Comparison of ENCODE assay signal across 8 mouse cellular contexts in genomic region chr12:35191698-35192425, GRCm38 (mm10).
DNase-seq lines count a peak whose midpoint lies in the region; ATAC-seq and TF ChIP-seq lines count a peak whose summit lies in the region.

No protein-coding gene starts in this region.

- no peak for TF ChIP-seq POLR2A in lung, adult 2 months (IDR thresholded peaks at IDR 0.05; ENCODE audit: borderline replicate concordance, extremely low read depth, low read depth, low read length)

- no peaks in the 10 kb centered on the region for H3K27me3 ChIP-seq in forebrain, embryonic 14.5 days (replicated peaks; ENCODE audit: control insufficient read depth, insufficient read depth, low read length)

- no peak overlapping the region for H3K4me3 ChIP-seq in ES-E14 (ENCODE audit: insufficient read depth in 1 of 2, low read depth in 1 of 2, low read length in 2 of 2, poor library complexity in 1 of 2, severe bottlenecking in 1 of 2)
- no peak overlapping the region for H3K4me3 ChIP-seq in forebrain, embryonic 14.5 days (ENCODE audit: low read depth, low read length)
- H3K4me3 ChIP-seq in lung, adult 2 months (replicated peaks; ENCODE audit: extremely low read depth, low read depth, low read length) = no peak overlapping the region

- peak; percentile 53 for DNase-seq in ES-E14 (ENCODE audit: low read depth, low spot score)
- peak; percentile 29 for DNase-seq in c-Kit-positive CD71-positive TER-119-positive erythroid progenitor cells, embryonic 14.5 days (ENCODE audit: low spot score)
- DNase-seq in forebrain, embryonic 14.5 days (ENCODE audit: low spot score) = peak; percentile 93
- DNase-seq in heart, postnatal 14 days = peak; percentile 74 to 88
- DNase-seq in kidney, postnatal 36 days = peak; percentile 75 to 90
- DNase-seq in lung, adult 2 months = peak; percentile 54
- DNase-seq in ovary, postnatal 14 days (ENCODE audit: low spot score) = peak; percentile 77
- DNase-seq in thymus, postnatal 10 days (ENCODE audit: low spot score in 2 of 2) = peak; percentile 46 to 81

- H3K4me2 ChIP-seq in forebrain, embryonic 14.5 days (ENCODE audit: low read length) = peak overlapping the region; percentile 37; the same call in 1 of the 2 replicates

- in situ Hi-C loops in ES-E14 (cut with MboI; ENCODE audit: low sequenced_read_pairs in 2 of 2, unreplicated experiment in 2 of 2) = loop anchor here (25.0 kb wide), 1 partner anchor 530 kb away; no protein-coding TSS in a partner anchor

- H3K9me3 ChIP-seq in ES-E14 (ENCODE audit: control insufficient read depth, insufficient read depth, low read depth, low read length) = no peaks in the 10 kb centered on the region
- H3K9me3 ChIP-seq in forebrain, embryonic 14.5 days (replicated peaks; ENCODE audit: control insufficient read depth, low read length) = no peaks in the 10 kb centered on the region

- 59% methylated on average over 17 of the region's 17 CpGs for WGBS in forebrain, embryonic 14.5 days
- WGBS in lung, adult 2 months = 41% methylated on average over 17 of the region's 17 CpGs

- intact Hi-C loops in heart, postnatal 14 days (cut with DNase I) = loop anchor here (5.0 kb wide), 1 partner anchor 1710 kb away; no protein-coding TSS in a partner anchor

- peak; percentile 15; the same call in 1 of the 2 replicates for TF ChIP-seq CTCF in lung, adult 2 months (IDR thresholded peaks at IDR 0.05; ENCODE audit: insufficient read depth, low read length)

- H3K9ac ChIP-seq in ES-E14 (ENCODE audit: insufficient read depth, low read depth, low read length, poor library complexity, severe bottlenecking) = no peak overlapping the region
- no peak overlapping the region; the same call in 1 of the 2 replicates for H3K9ac ChIP-seq in forebrain, embryonic 14.5 days (ENCODE audit: low read length)

- no peaks in the 10 kb centered on the region for H3K4me1 ChIP-seq in ES-E14 (ENCODE audit: control insufficient read depth in 2 of 2, insufficient read depth in 2 of 2, low read length in 2 of 2, poor library complexity in 1 of 2)
- no peaks in the 10 kb centered on the region for H3K4me1 ChIP-seq in forebrain, embryonic 14.5 days (ENCODE audit: control insufficient read depth, insufficient read depth, low read length)
- H3K4me1 ChIP-seq in lung, adult 2 months (ENCODE audit: control insufficient read depth, insufficient read depth, low read length) = no peaks in the 10 kb centered on the region

- no peak overlapping the region for H3K27ac ChIP-seq in ES-E14 (ENCODE audit: insufficient read depth, low read depth, low read length, poor library complexity, severe bottlenecking)
- H3K27ac ChIP-seq in forebrain, embryonic 14.5 days (ENCODE audit: low read depth, low read length) = no peak overlapping the region

- ATAC-seq in forebrain, embryonic 14.5 days = peak; percentile 75

- H3K36me3 ChIP-seq in ES-E14 (ENCODE audit: control insufficient read depth, insufficient read depth, low read length, poor library complexity, severe bottlenecking) = no peaks in the 10 kb centered on the region
- H3K36me3 ChIP-seq in forebrain, embryonic 14.5 days (ENCODE audit: control insufficient read depth, insufficient read depth, low read length) = no peaks in the 10 kb centered on the region

TF ChIP-seq in ES-E14, 5 proteins besides CTCF, POLR2A, EP300 and RAD21:
- TF ChIP-seq HCFC1 (IDR thresholded peaks at IDR 0.05; ENCODE audit: borderline replicate concordance, insufficient read depth, low read length) (no peak), CHD2 (IDR thresholded peaks at IDR 0.05; ENCODE audit: low read depth, low read length) (no peak), ZC3H11A (IDR thresholded peaks at IDR 0.05; ENCODE audit: borderline replicate concordance, low read depth, low read length) (peak; percentile 13; the same call in 1 of the 2 replicates), MAFK (IDR thresholded peaks at IDR 0.05; ENCODE audit: insufficient read depth, low read depth, low read length) (0 out of 2 replicates have a peak, but pooled peaks have one; percentile 34), ZNF384 (IDR thresholded peaks at IDR 0.05; ENCODE audit: low read depth, low read length) (no peak)

Comparison
In these comparisons a context has a peak if more than half of its experiments do, and no peak if none do; other contexts are left out.
1. DNase-seq: peak in every context shown above with its lines; median percentile 93 in forebrain, embryonic 14.5 days; 82 in kidney, postnatal 36 days; 81 in heart, postnatal 14 days; 77 in ovary, postnatal 14 days; 64 in thymus, postnatal 10 days; 54 in lung, adult 2 months; 53 in ES-E14; 29 in c-Kit-positive CD71-positive TER-119-positive erythroid progenitor cells, embryonic 14.5 days.